Mouse (Mus musculus) bone marrow, adult 2 months (tissue): ENCODE measurements at regions not wholly inside any gene's neighbourhood (a gene's known extent, or its start where the extent isn't known, plus 50 kb on each side); places are given as distances from the start of the nearest gene placed in this dataset.
A peak's percentile ranks its signal among the peaks of the same experiment; 100 is the strongest.

Experiments
- CTCF ChIP-seq: fragments of 200-500 bp; IDR thresholded peaks from 2 replicates; pipeline ENCODE4 v1.5.1; 2011; ENCODE audit warnings: low read length, control low read depth; ENCODE audit not compliant: control insufficient read depth, insufficient read depth
- POLR2A ChIP-seq: fragments of 200-500 bp; IDR thresholded peaks from 2 replicates; pipeline ENCODE4 v1.6.1; 2011; ENCODE audit warnings: low read depth, mild to moderate bottlenecking, control low read depth, low read length, borderline replicate concordance; ENCODE audit not compliant: control insufficient read depth

- TF ChIP-seq CTCF, result peak; percentile 81
- TF ChIP-seq POLR2A, result no peak
Measured at GRCm38 (mm10) chr10:99577041-99577681, 182.3 kb downstream of the Csl start.
